Mouse (Mus musculus) cerebellum, postnatal 4 days (tissue): ENCODE measurements around the gene Smarcc1.

Source experiments
- DNase-seq, 2 experiments: peaks; one replicate each; pipeline ENCODE4 v3.0.0; 2022; ENCODE audit warnings: low spot score in 2 of 2, mixed read lengths in 1 of 2

The Smarcc1 gene

DNA sequence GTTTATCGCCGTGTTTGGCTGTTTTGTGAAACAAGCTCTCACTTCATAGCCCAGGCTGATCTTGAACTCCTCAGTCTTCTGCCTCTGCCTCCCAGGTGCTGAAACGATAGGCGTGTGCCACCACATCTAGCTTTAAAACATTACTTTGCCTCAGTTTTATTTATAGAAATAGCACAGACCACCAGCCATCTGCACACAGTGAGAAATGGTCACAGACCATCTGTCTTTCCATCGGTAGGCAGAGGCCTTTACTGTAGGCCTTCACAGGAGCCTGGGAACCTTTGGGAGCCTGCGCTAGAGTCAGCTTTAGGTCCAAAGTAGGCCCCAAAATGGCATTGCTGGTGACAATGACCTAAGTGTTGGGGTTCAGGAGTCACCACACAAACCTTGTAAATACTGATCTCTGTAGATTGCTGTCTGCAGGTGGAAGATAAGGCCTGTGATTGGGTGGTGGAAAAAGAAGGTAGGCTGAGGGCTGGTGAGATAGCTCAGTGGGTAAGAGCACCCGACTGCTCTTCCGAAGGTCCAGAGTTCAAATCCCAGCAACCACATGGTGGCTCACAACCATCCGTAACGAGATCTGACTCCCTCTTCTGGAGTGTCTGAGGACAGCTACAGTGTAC, 166.7 kb downstream of the Smarcc1 start:
- DNase-seq, result no peak

DNA sequence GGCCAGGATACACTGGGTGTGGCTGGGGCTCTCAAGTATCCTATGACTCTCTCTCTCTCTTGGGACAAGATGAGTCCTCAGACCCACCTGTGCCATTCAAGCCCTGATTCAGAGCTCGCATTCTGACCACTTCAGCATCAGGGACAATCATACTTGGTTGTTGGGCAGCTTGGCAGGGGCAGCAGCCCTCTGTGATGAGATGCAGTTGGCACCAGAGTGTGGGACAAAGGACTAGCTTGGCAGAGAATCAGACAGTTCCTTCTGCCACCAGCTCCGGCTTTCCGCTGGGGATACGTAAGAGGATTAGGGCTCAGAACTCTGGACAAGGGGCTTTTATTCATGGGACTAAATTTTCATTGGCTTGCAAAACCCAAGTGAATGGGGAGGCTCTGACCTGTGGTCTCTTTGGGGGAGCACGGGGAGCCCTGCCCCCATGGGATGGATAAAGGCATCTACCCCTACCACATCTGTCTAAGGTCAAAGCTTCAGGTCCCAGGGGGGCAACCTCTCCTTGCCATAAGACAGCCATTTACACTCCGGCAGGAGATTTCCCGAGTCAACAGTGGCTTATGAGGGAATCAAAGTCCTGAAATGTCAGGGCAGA, 169.9 kb downstream of the Smarcc1 start:
- DNase-seq, result peak in 1 of 2 experiments; percentile 57
